Mouse (Mus musculus): ENCODE results near the gene Grtp1.

Grtp1 gene

DNA sequence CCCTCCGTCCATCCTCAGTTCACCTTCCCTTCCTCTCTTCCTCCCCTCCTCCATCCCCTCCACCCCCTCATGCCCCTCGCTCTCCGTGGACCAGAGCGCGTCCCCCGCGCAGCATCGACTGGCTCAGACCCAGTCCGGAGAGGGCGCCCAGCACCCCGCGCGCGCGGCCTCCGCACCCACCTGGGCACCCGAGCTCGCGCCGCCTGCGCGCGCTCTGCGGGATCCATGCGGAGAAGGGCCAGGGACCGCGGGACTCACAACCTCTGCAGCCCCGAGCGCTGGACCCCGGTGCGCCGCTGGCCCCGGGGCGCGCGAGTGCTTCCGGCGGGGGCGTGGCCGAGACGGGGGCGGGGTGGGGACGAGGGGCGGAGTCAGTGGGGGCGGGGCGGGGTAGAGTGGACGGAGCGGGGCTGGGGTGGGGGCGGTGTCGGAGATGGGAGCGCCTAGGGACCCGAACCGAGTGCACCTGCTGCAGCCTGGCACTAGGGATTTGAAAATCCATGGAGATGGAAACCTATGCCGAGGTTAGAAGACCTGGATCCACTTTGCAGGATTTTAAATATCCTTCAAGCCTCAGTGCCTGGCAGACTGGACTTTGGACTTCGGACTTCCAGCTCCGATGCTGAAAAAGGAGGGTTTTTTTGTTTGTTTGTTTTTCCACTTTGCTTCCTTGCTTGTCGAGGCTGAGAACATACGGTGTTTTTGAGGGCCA is at the start of gene Grtp1:
Grtp1 (minus strand) TSS at position 320 of the 712 bp plus-strand sequence.
- TF ChIP-seq NANOG (IDR thresholded peaks at IDR 0.05; ENCODE audit: borderline replicate concordance, low read length) (no peak), CTCF (conservative IDR thresholded peaks at IDR 0.05; ENCODE audit: low read length) (no peak), POU5F1 (IDR thresholded peaks at IDR 0.05; ENCODE audit: borderline replicate concordance, low read length) (no peak)
- Histone ChIP-seq H3K4me1 (replicated peaks; ENCODE audit: low read depth, low read length) (peaks cover 79% of the 10 kb centered on the region), H3K9me3 (ENCODE audit: low read length) (peaks cover 3% of the 10 kb centered on the region; the same call in 1 of the 2 replicates), H3K36me3 (ENCODE audit: insufficient read depth, low read length) (peaks cover 41% of the 10 kb centered on the region), H3K4me3 (replicated peaks; ENCODE audit: low read length) (peak within 1 kb of the TSS; percentile 95), H3K27me3 (ENCODE audit: insufficient read depth, low read length) (no peaks in the 10 kb centered on the region)

DNA sequence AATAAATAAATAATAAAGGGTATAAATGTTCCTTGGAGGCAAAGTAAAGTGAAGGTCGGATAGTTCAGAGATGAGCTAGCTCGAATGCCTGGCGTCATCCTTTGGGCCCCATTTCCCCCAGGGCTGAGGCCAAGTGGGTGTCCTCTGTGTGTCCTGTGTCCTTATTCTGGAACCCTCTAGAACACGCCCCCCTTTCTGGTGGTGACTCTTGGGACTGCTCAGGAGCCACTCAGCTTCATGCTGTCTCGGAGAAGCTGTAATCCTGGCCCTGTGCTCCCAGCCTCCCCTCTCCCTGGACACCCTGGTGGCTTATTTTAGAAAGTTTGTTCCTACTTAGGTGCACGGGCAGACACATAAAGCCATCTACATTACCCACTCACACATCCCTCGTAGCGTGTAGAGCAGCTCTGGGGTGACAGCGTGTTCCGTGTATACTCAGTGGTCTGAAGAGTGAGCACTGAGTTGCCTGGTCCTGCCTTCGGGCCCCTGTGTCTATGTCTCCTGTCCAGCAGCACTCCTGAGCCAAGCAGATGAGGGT is 44.0 kb upstream of the Grtp1 start:
- no peaks in the 10 kb centered on the region for H3K36me3 ChIP-seq (ENCODE audit: insufficient read depth, low read length)
- H3K9me3 ChIP-seq (ENCODE audit: low read length), result no peaks in the 10 kb centered on the region
- peaks cover 7% of the 10 kb centered on the region for H3K4me1 ChIP-seq (replicated peaks; ENCODE audit: low read depth, low read length)
- TF ChIP-seq NANOG (IDR thresholded peaks at IDR 0.05; ENCODE audit: borderline replicate concordance, low read length) (no peak), POU5F1 (IDR thresholded peaks at IDR 0.05; ENCODE audit: borderline replicate concordance, low read length) (no peak), CTCF (conservative IDR thresholded peaks at IDR 0.05; ENCODE audit: low read length) (no peak)
- peaks cover 31% of the 10 kb centered on the region for H3K27me3 ChIP-seq (ENCODE audit: insufficient read depth, low read length)
- H3K4me3 ChIP-seq (replicated peaks; ENCODE audit: low read length), result no peak overlapping the region

- H3K36me3 ChIP-seq (ENCODE audit: insufficient read depth, low read length), result no peaks in the 10 kb centered on the region
- H3K4me1 ChIP-seq (replicated peaks; ENCODE audit: low read depth, low read length), result peaks cover 7% of the 10 kb centered on the region
- H3K4me3 ChIP-seq (replicated peaks; ENCODE audit: low read length), result no peak overlapping the region
- no peaks in the 10 kb centered on the region for H3K9me3 ChIP-seq (ENCODE audit: low read length)
- H3K27me3 ChIP-seq (ENCODE audit: insufficient read depth, low read length), result peaks cover 21% of the 10 kb centered on the region
- TF ChIP-seq NANOG (IDR thresholded peaks at IDR 0.05; ENCODE audit: borderline replicate concordance, low read length), result no peak
- TF ChIP-seq POU5F1 (IDR thresholded peaks at IDR 0.05; ENCODE audit: borderline replicate concordance, low read length), result no peak
- no peak for TF ChIP-seq CTCF (conservative IDR thresholded peaks at IDR 0.05; ENCODE audit: low read length)
These were observed 42.8 kb upstream of the Grtp1 start for GRCm38 (mm10) chr8:13242985-13243870.

GRCm38 (mm10) chr8:13240691-13241090 is 40.3 kb upstream of the Grtp1 start:
- Histone ChIP-seq H3K36me3 (ENCODE audit: insufficient read depth, low read length) (no peaks in the 10 kb centered on the region), H3K27me3 (ENCODE audit: insufficient read depth, low read length) (peaks cover 8% of the 10 kb centered on the region), H3K4me1 (replicated peaks; ENCODE audit: low read depth, low read length) (peaks cover 7% of the 10 kb centered on the region), H3K4me3 (replicated peaks; ENCODE audit: low read length) (no peak overlapping the region), H3K9me3 (ENCODE audit: low read length) (no peaks in the 10 kb centered on the region)
- TF ChIP-seq POU5F1 (IDR thresholded peaks at IDR 0.05; ENCODE audit: borderline replicate concordance, low read length) (no peak), NANOG (IDR thresholded peaks at IDR 0.05; ENCODE audit: borderline replicate concordance, low read length) (no peak), CTCF (conservative IDR thresholded peaks at IDR 0.05; ENCODE audit: low read length) (no peak)

DNA sequence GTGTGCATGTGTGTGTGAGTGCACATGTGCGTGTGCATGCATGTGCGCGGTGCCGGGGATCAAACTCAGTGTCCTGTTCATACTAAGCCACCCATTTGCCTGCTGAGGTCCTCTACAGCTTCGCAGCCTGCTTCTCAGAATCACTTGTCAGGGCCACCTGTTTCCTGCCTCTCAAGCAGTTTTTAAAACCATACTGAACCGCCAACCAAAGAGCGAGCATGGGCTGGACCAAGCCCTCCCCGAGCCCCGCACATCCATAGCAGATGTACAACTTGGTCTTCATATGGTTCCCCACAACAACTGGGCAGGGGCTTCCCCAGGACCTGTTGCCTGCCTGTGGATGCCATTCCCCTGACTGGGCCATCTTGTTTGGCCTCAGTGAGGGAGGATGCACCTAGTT is 39.6 kb upstream of the Grtp1 start:
- Histone ChIP-seq H3K4me3 (replicated peaks; ENCODE audit: low read length) (no peak overlapping the region), H3K36me3 (ENCODE audit: insufficient read depth, low read length) (no peaks in the 10 kb centered on the region), H3K4me1 (replicated peaks; ENCODE audit: low read depth, low read length) (peaks cover 2% of the 10 kb centered on the region), H3K9me3 (ENCODE audit: low read length) (no peaks in the 10 kb centered on the region), H3K27me3 (ENCODE audit: insufficient read depth, low read length) (peaks cover 1% of the 10 kb centered on the region; the same call in 1 of the 2 replicates)
- no peak for TF ChIP-seq POU5F1 (IDR thresholded peaks at IDR 0.05; ENCODE audit: borderline replicate concordance, low read length)
- TF ChIP-seq CTCF (conservative IDR thresholded peaks at IDR 0.05; ENCODE audit: low read length), result no peak
- TF ChIP-seq NANOG (IDR thresholded peaks at IDR 0.05; ENCODE audit: borderline replicate concordance, low read length), result no peak

- H3K36me3 ChIP-seq (ENCODE audit: insufficient read depth, low read length), result no peaks in the 10 kb centered on the region
- H3K9me3 ChIP-seq (ENCODE audit: low read length), result no peaks in the 10 kb centered on the region
- peaks cover 3% of the 10 kb centered on the region for H3K4me1 ChIP-seq (replicated peaks; ENCODE audit: low read depth, low read length)
- H3K27me3 ChIP-seq (ENCODE audit: insufficient read depth, low read length), result peaks cover 10% of the 10 kb centered on the region; the same call in 1 of the 2 replicates
- no peak overlapping the region for H3K4me3 ChIP-seq (replicated peaks; ENCODE audit: low read length)
- no peak for TF ChIP-seq POU5F1 (IDR thresholded peaks at IDR 0.05; ENCODE audit: borderline replicate concordance, low read length)
- TF ChIP-seq NANOG (IDR thresholded peaks at IDR 0.05; ENCODE audit: borderline replicate concordance, low read length), result no peak
- no peak for TF ChIP-seq CTCF (conservative IDR thresholded peaks at IDR 0.05; ENCODE audit: low read length)
These were observed 34.4 kb upstream of the Grtp1 start for GRCm38 (mm10) chr8:13234803-13235202.

- Histone ChIP-seq H3K36me3 (ENCODE audit: insufficient read depth, low read length) (no peaks in the 10 kb centered on the region), H3K27me3 (ENCODE audit: insufficient read depth, low read length) (peaks cover 11% of the 10 kb centered on the region; the same call in 1 of the 2 replicates), H3K4me3 (replicated peaks; ENCODE audit: low read length) (no peak overlapping the region), H3K4me1 (replicated peaks; ENCODE audit: low read depth, low read length) (peaks cover 30% of the 10 kb centered on the region), H3K9me3 (ENCODE audit: low read length) (no peaks in the 10 kb centered on the region)
- TF ChIP-seq POU5F1 (IDR thresholded peaks at IDR 0.05; ENCODE audit: borderline replicate concordance, low read length), result no peak
- TF ChIP-seq NANOG (IDR thresholded peaks at IDR 0.05; ENCODE audit: borderline replicate concordance, low read length), result no peak
- TF ChIP-seq CTCF (conservative IDR thresholded peaks at IDR 0.05; ENCODE audit: low read length), result no peak
These were observed 30.1 kb upstream of the Grtp1 start for GRCm38 (mm10) chr8:13230471-13230870.

- no peak for TF ChIP-seq CTCF (conservative IDR thresholded peaks at IDR 0.05; ENCODE audit: low read length)
- no peak for TF ChIP-seq POU5F1 (IDR thresholded peaks at IDR 0.05; ENCODE audit: borderline replicate concordance, low read length)
- TF ChIP-seq NANOG (IDR thresholded peaks at IDR 0.05; ENCODE audit: borderline replicate concordance, low read length), result no peak
- no peaks in the 10 kb centered on the region for H3K9me3 ChIP-seq (ENCODE audit: low read length)
- peaks cover 16% of the 10 kb centered on the region; the same call in 1 of the 2 replicates for H3K27me3 ChIP-seq (ENCODE audit: insufficient read depth, low read length)
- peaks cover 37% of the 10 kb centered on the region for H3K4me1 ChIP-seq (replicated peaks; ENCODE audit: low read depth, low read length)
- no peaks in the 10 kb centered on the region for H3K36me3 ChIP-seq (ENCODE audit: insufficient read depth, low read length)
- no peak overlapping the region for H3K4me3 ChIP-seq (replicated peaks; ENCODE audit: low read length)
These were observed 29.4 kb upstream of the Grtp1 start for GRCm38 (mm10) chr8:13229802-13230201.

Data from E14TG2a.4 (cell line).